Mouse (Mus musculus) kidney, adult 2 months (tissue): ENCODE results near the gene Lrit2.

Source experiments
- CTCF ChIP-seq: fragments of 200-500 bp; conservative IDR thresholded peaks from 2 replicates; pipeline ENCODE4 v1.5.1; 2011; ENCODE audit warnings: low read depth, mild to moderate bottlenecking, control low read depth, low read length, moderate library complexity, mixed read lengths; ENCODE audit not compliant: insufficient read depth, insufficient read length
- POLR2A ChIP-seq: fragments of 200-500 bp; IDR thresholded peaks from one replicate; pipeline ENCODE4 v1.6.1; 2011; ENCODE audit warnings: low read depth, low read length, control low read depth

GRCm38 (mm10) chr14:37109460-37109859 lies 41.7 kb downstream of the Lrit2 start:
- TF ChIP-seq CTCF = no peak
- no peak for TF ChIP-seq POLR2A
